Mouse (Mus musculus) WW6 (cell line): Measurements from ENCODE around the gene Jade1.

Experiments used
- DNase-seq: peaks from one replicate; pipeline ENCODE4 v3.0.0-alpha.2; 2013; ENCODE audit warnings: low read depth, low spot score

Jade1 gene

DNA sequence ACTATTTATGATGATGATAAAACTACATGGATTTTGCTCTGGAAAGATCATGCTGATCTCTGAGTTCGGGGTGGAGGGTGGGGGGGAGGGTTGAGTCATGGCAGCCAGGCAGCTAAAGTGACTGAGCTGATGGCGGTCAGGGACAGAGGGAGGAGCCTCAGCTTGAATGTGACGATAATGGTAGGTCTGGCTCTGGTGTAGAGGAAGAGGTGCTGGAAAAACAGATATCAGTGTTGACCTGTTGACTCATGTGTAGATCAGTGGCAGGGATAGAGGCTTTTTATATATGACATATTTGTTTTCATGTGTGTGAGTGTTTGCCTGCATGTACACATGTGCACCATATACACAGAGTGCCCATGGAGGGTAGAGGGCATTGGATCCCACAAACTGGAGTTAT is 3.9 kb upstream of the Jade1 start:
- DNase-seq = no peak

- no peak for DNase-seq
These were observed 2.6 kb upstream of the Jade1 start for GRCm38 (mm10) chr3:41552777-41553548.

GRCm38 (mm10) chr3:41553681-41554080 is 1.9 kb upstream of the Jade1 start:
- no peak for DNase-seq

GRCm38 (mm10) chr3:41554480-41555475 is 753 bp upstream of the Jade1 start:
- no peak for DNase-seq

GRCm38 (mm10) chr3:41556451-41557266 is 1.1 kb downstream of the Jade1 start:
- no peak for DNase-seq

DNA sequence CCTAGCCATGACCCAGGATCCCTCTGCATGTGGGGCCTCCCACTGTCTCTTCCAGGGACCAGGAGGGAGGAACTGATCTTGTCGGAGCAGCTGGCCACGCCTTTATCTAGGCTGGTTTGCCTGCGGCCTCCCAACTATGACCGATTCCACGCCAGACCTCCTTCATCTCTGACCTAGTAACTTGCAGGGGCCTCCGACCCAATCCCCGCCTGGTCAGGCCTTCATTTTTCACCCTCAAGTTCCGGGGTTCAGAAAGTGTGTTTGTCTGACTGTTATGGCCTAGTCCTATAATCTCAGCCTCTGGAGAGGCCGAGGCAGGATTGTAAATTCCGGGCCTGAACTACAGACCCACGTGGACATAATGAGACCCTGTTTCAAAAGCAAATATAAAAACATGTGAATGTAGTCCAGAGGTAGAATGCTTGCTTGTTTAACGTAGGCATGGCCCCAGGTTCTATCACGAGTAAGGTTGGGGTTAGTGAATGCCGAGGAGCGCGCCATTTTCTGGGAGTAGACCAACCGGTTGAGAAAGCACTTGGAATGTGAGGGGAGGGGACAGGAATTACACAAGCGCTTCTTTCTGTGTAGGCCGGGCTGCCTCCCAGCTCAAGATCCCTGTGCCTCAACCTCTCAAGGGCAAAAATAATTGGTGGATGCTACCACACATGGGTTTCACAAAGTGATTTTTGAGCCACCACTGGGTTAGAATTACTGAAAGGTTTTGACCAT is 1.9 kb downstream of the Jade1 start:
- DNase-seq = no peak

DNA sequence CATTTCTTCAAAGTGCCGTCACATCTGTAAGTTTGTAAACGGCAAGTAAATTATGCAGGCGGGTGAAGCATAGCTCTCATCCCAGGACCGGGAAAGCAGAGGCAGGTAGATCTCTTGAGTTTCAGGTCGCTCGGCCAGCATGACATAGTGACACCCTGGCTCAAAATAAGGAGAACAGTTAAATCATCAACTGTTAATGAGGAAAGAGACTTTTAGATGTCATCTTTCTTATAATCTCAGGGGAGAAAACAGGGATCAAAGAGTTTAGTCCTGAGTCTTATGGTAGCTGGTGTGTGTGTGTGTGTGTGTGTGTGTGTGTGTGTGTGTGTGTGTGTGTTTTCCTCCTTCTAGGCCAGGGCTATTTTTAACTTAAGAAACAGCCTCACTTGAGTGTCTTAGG is 5.0 kb downstream of the Jade1 start:
- no peak for DNase-seq

GRCm38 (mm10) chr3:41561787-41562186 is 6.3 kb downstream of the Jade1 start:
- DNase-seq = no peak

GRCm38 (mm10) chr3:41563211-41563931 is 7.8 kb downstream of the Jade1 start:
- no peak for DNase-seq

DNA sequence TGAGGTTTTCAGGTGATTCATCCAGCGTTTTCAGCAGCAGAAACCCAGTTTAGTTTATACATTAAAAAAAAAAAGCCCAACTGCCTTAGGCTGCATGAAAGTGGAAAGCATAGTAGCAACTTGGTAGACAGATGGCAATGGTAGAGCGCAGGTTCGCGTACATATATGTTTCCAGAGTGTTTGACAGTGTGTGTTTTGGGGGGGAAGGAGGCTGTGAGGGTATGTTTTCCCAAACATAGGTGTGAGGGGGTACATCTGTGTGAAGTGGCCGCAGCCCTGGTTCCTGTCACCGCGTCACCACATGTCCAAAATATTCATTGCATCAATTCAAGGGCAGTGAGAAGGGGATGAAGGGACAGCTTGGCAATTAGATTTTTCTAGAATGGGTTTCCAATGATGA is 8.5 kb downstream of the Jade1 start:
- DNase-seq = no peak

- no peak for DNase-seq
These were observed 9.1 kb downstream of the Jade1 start for GRCm38 (mm10) chr3:41564471-41565213.

DNA sequence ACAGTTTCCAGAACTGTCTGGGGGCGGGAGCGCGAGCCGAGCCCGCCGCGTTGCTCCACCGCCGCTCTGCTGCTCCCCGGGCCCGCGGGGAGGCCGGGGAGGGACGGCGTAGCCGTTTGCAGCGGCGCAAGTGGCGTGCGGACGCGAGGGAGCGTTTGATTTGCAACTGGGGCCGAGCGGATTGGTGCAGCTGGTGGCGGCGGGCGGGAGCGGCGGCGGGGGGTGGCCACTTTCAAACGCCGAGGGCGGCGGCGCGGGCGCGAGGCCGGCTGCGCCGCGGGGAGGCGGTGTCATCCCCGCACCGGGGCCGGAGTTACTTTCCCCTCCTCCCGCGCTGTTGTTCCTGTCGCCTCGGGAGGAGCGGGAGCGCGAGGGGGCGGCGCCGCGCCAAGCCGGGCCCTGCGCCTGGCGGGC is 9.9 kb downstream of the Jade1 start:
- no peak for DNase-seq

DNA sequence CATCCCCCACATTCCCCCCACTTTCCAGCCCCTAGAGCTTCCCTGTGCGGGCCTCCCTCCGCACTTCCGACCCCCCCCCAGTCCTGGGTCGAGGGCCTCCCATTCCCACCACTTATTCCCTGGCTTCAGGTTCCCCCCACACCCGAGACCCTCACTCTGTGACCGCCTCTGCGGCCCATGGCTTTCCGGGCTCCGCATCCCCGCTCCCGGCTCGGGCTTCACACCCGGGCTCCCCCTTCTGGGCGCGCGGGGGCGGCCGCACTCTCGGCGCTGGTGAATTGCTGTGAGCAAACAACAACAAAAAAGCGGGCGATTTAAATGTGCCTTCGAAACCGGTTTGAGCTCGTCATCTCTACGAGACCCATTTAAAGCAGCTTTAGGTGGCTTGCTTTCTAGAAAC is 10.4 kb downstream of the Jade1 start:
- no peak for DNase-seq

- DNase-seq = no peak
These were observed 14.4 kb downstream of the Jade1 start for GRCm38 (mm10) chr3:41569943-41570342.

DNA sequence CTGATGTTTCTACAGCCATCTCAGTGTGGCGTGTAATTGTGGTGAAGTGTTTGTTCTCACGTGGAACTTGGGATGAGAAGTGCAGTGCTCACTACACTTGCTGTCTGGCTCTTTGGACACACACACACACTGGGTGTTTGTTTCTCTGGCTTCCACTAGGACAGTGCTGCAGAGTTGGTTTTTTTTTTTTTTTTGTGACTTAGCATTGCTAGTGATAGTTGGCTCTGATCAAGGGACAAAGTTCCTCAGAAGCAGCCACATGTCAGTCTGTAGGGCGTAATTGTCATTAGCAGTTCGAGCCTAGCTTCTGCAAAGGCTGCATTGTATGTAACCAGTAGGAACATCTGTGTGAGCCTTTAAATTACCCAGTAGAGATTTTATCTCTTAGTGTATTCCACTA is 16.6 kb downstream of the Jade1 start:
- DNase-seq = no peak

DNA sequence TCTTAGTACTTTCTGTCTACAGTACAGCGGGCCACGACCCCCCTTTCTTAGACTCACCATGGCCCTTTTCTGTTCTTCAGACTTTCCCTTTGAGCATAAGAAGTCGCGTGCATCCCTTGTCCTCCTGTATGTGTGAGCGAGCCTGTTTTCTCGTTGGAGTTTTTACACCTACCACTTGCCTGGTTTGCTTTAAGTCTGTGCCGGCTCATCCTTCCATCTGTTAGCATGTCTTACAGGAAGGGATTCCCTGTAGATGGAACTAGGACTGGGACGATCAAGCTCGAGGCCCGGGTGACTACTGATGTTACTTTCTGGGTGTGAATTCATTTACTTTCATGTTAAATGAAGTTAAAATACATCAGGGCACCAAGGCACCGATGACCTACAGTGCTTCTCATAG is 17.4 kb downstream of the Jade1 start:
- no peak for DNase-seq

- no peak for DNase-seq
These were observed 18.7 kb downstream of the Jade1 start for GRCm38 (mm10) chr3:41574208-41574607.

GRCm38 (mm10) chr3:41574720-41575435 is 19.3 kb downstream of the Jade1 start:
- DNase-seq = no peak

DNA sequence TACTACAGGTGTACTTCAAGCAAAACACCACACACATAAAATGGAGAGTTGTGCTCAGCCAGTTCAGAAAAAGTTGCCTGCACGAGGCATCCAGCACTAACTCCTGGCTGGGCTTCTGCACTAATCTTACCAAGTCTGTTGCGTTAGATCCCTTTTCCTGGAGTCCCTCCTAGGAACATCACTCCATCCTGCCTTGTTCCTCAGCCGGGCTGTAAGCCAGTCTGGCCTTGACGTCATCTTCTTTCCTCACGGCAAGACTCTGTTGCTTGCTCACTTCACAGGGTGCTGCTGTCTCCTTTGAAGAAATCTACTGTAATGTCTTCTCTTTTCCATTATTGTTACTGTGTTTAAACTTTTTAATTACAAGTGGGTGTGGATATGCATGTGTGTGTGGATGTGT is 20.4 kb downstream of the Jade1 start:
- no peak for DNase-seq
